Mouse (Mus musculus) liver, postnatal 0 days (tissue): Measurements from ENCODE around the gene Nme9.

ENCODE experiments used
- CTCF ChIP-seq: sonication (generic); IDR thresholded peaks from 2 replicates; pipeline ENCODE4 v1.5.1; 2016; ENCODE audit warnings: antibody characterized with exemption, low read depth
- EP300 ChIP-seq: IDR thresholded peaks from 2 replicates; pipeline ENCODE4 v1.6.1; 2016; ENCODE audit warnings: antibody characterized with exemption, low read depth, mild to moderate bottlenecking

- TF ChIP-seq CTCF = no peak
- TF ChIP-seq EP300 = no peak
Observed at GRCm38 (mm10) chr9:99441647-99442433, 9.4 kb upstream of the Nme9 start.
